Mouse (Mus musculus): ENCODE data around the gene Bnipl. TPM values are rescaled to one million over a fixed set of nuclear protein-coding genes. Genes with fewer than 3 reads are reported as not detected.

The Bnipl gene
- polyA plus RNA-seq, 1 experiment: 4.1 TPM

GRCm38 (mm10) chr3:95239971-95240370 is 11.0 kb downstream of the Bnipl start:
- H3K9ac ChIP-seq (ENCODE audit: low read depth, poor library complexity, severe bottlenecking): no peak overlapping the region
- TF ChIP-seq CTCF (IDR thresholded peaks at IDR 0.05; ENCODE audit: low read depth, low read length) (no peak), POLR2A (IDR thresholded peaks at IDR 0.05; ENCODE audit: insufficient read depth, low read length) (no peak), EP300 (IDR thresholded peaks at IDR 0.05; ENCODE audit: insufficient read depth, low read depth, low read length) (no peak)
- H3K27ac ChIP-seq (ENCODE audit: insufficient read depth, low read length): no peak overlapping the region
- H3K27me3 ChIP-seq (ENCODE audit: control insufficient read depth, insufficient read depth, low read length, poor library complexity, severe bottlenecking): no peaks in the 10 kb centered on the region
- no peaks in the 10 kb centered on the region for H3K36me3 ChIP-seq (ENCODE audit: control insufficient read depth, insufficient read depth, low read length, poor library complexity, severe bottlenecking)
- H3K4me1 ChIP-seq (ENCODE audit: control insufficient read depth, insufficient read depth, low read length): peaks cover 5% of the 10 kb centered on the region
- 0 out of 2 replicates have a peak overlapping the region, but pooled peaks have one; percentile 4 for H3K4me3 ChIP-seq (ENCODE audit: low read depth, low read length)
- H3K9me3 ChIP-seq (replicated peaks; ENCODE audit: control insufficient read depth, insufficient read depth, low read length, poor library complexity, severe bottlenecking): no peaks in the 10 kb centered on the region

DNA sequence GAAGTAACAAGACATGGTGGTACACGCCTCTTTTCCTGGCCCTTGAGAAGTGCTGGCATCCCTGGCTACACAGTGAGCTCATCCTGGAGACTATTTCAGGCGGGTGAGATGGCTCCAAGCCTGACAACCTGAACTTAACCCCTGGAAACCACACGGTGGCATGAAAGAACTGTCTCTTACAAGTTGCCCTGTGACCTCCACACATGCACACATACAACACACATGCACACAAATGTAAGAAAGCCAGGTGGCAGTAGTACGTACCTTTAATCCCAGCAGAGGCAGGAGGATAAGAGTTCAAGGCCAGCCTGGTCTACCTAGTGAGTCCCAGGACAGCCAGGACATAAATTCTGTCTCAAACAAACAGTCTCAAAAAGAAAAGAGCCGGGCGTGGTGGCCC is 12.0 kb downstream of the Bnipl start:
- TF ChIP-seq EP300 (IDR thresholded peaks at IDR 0.05; ENCODE audit: insufficient read depth, low read depth, low read length) (no peak), CTCF (IDR thresholded peaks at IDR 0.05; ENCODE audit: low read depth, low read length) (no peak), POLR2A (IDR thresholded peaks at IDR 0.05; ENCODE audit: insufficient read depth, low read length) (no peak)
- H3K4me1 ChIP-seq (ENCODE audit: control insufficient read depth, insufficient read depth, low read length): peaks cover 5% of the 10 kb centered on the region
- no peaks in the 10 kb centered on the region for H3K27me3 ChIP-seq (ENCODE audit: control insufficient read depth, insufficient read depth, low read length, poor library complexity, severe bottlenecking)
- no peaks in the 10 kb centered on the region for H3K9me3 ChIP-seq (replicated peaks; ENCODE audit: control insufficient read depth, insufficient read depth, low read length, poor library complexity, severe bottlenecking)
- H3K36me3 ChIP-seq (ENCODE audit: control insufficient read depth, insufficient read depth, low read length, poor library complexity, severe bottlenecking): peaks cover 6% of the 10 kb centered on the region
- H3K4me3 ChIP-seq (ENCODE audit: low read depth, low read length): no peak overlapping the region
- H3K27ac ChIP-seq (ENCODE audit: insufficient read depth, low read length): no peak overlapping the region
- H3K9ac ChIP-seq (ENCODE audit: low read depth, poor library complexity, severe bottlenecking): no peak overlapping the region

- H3K4me1 ChIP-seq (ENCODE audit: control insufficient read depth, insufficient read depth, low read length): peaks cover 7% of the 10 kb centered on the region
- no peak overlapping the region for H3K9ac ChIP-seq (ENCODE audit: low read depth, poor library complexity, severe bottlenecking)
- no peak for TF ChIP-seq EP300 (IDR thresholded peaks at IDR 0.05; ENCODE audit: insufficient read depth, low read depth, low read length)
- H3K4me3 ChIP-seq (ENCODE audit: low read depth, low read length): no peak overlapping the region
- H3K27ac ChIP-seq (ENCODE audit: insufficient read depth, low read length): no peak overlapping the region
- H3K36me3 ChIP-seq (ENCODE audit: control insufficient read depth, insufficient read depth, low read length, poor library complexity, severe bottlenecking): peaks cover 12% of the 10 kb centered on the region
- no peaks in the 10 kb centered on the region for H3K9me3 ChIP-seq (replicated peaks; ENCODE audit: control insufficient read depth, insufficient read depth, low read length, poor library complexity, severe bottlenecking)
- no peaks in the 10 kb centered on the region for H3K27me3 ChIP-seq (ENCODE audit: control insufficient read depth, insufficient read depth, low read length, poor library complexity, severe bottlenecking)
Measured at GRCm38 (mm10) chr3:95237541-95238099, 13.4 kb downstream of the Bnipl start.

GRCm38 (mm10) chr3:95235386-95236301 is 15.3 kb downstream of the Bnipl start:
- no peak for TF ChIP-seq EP300 (IDR thresholded peaks at IDR 0.05; ENCODE audit: insufficient read depth, low read depth, low read length)
- no peak for TF ChIP-seq CTCF (IDR thresholded peaks at IDR 0.05; ENCODE audit: low read depth, low read length)
- TF ChIP-seq POLR2A (IDR thresholded peaks at IDR 0.05; ENCODE audit: insufficient read depth, low read length): no peak
- Histone ChIP-seq H3K27me3 (ENCODE audit: control insufficient read depth, insufficient read depth, low read length, poor library complexity, severe bottlenecking) (no peaks in the 10 kb centered on the region), H3K4me1 (ENCODE audit: control insufficient read depth, insufficient read depth, low read length) (peaks cover 6% of the 10 kb centered on the region), H3K9ac (ENCODE audit: low read depth, poor library complexity, severe bottlenecking) (no peak overlapping the region), H3K36me3 (ENCODE audit: control insufficient read depth, insufficient read depth, low read length, poor library complexity, severe bottlenecking) (peaks cover 12% of the 10 kb centered on the region), H3K4me3 (ENCODE audit: low read depth, low read length) (no peak overlapping the region), H3K27ac (ENCODE audit: insufficient read depth, low read length) (peak overlapping the region; percentile 19), H3K9me3 (replicated peaks; ENCODE audit: control insufficient read depth, insufficient read depth, low read length, poor library complexity, severe bottlenecking) (no peaks in the 10 kb centered on the region)

- Histone ChIP-seq H3K9ac (ENCODE audit: low read depth, poor library complexity, severe bottlenecking) (no peak overlapping the region), H3K4me1 (ENCODE audit: control insufficient read depth, insufficient read depth, low read length) (peaks cover 6% of the 10 kb centered on the region), H3K27me3 (ENCODE audit: control insufficient read depth, insufficient read depth, low read length, poor library complexity, severe bottlenecking) (no peaks in the 10 kb centered on the region), H3K36me3 (ENCODE audit: control insufficient read depth, insufficient read depth, low read length, poor library complexity, severe bottlenecking) (peaks cover 12% of the 10 kb centered on the region), H3K4me3 (ENCODE audit: low read depth, low read length) (no peak overlapping the region), H3K9me3 (replicated peaks; ENCODE audit: control insufficient read depth, insufficient read depth, low read length, poor library complexity, severe bottlenecking) (no peaks in the 10 kb centered on the region), H3K27ac (ENCODE audit: insufficient read depth, low read length) (peak overlapping the region; percentile 84; the same call in 1 of the 2 replicates)
- no peak for TF ChIP-seq EP300 (IDR thresholded peaks at IDR 0.05; ENCODE audit: insufficient read depth, low read depth, low read length)
- TF ChIP-seq CTCF (IDR thresholded peaks at IDR 0.05; ENCODE audit: low read depth, low read length): no peak
- TF ChIP-seq POLR2A (IDR thresholded peaks at IDR 0.05; ENCODE audit: insufficient read depth, low read length): no peak
Measured at GRCm38 (mm10) chr3:95233303-95233980, 17.6 kb downstream of the Bnipl start.
